Mouse (Mus musculus): ENCODE data around the gene Olfr108.

Gene Olfr108

DNA sequence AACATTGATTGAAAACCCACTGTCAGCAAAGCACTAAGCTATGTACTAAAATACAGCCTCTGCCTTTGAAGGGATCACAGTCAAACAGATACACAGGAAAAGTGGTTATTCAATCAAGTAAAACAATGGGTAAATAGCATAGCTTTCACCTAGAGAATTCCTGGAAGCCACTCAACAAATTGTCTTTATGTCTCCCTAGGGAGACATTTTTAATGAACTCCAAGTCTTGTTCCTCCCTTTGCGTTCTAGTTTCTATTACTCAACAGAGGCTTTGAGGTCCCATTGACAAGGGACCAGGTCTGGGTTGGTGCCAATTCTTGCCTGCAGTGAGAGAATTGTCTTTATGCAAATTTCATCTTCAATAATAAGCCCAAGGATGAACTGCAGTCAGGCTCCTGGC, at the start of gene Olfr108:
Gene Olfr108, plus strand, starts transcription at position 301 of the 400 bp plus-strand sequence.
- no peak for DNase-seq (ENCODE audit: low spot score)

DNA sequence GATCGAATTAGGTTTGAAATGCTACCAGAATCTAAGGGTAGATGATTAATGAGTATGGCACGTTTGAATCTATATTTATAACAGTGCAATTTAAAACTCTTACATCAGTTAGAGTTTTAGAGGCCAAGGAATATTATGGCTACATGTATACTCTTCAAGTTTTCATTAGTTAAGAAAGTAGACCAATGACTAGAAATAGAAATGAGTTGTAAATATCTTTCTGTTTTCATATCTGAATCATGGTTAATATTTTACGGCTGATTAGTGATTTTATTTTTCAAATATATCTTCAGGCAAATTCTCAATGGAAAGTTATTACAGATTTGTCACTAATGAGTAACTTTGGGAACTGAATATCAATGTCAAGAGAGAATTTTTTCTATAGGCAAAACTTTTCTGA, 46.4 kb upstream of the Olfr108 start, which contains the start of gene Olfr107:
Gene Olfr107, plus strand, starts transcription at position 301 of the 400 bp plus-strand sequence.
- DNase-seq (ENCODE audit: low spot score), result no peak

DNA sequence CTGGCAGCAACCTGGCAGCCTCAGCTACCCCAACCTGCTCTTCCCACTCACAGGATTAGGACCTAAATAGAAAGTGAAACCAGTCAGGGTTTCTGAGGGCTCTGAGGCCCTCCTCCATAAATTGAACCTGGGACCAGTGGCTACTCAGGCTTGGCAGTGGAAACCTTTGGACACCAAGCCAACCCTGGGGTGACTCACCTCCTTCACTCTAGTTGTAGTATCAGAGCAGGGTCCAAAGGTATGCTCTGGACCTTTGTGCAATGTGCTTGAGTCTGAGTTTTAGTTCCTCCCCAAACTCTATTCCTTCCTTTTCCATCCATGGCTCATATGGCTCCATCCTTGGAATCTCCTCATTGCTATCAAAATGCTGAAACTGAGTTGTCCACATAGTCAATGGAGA, 31.9 kb upstream of the Olfr108 start:
- DNase-seq (ENCODE audit: low spot score), result no peak

DNA sequence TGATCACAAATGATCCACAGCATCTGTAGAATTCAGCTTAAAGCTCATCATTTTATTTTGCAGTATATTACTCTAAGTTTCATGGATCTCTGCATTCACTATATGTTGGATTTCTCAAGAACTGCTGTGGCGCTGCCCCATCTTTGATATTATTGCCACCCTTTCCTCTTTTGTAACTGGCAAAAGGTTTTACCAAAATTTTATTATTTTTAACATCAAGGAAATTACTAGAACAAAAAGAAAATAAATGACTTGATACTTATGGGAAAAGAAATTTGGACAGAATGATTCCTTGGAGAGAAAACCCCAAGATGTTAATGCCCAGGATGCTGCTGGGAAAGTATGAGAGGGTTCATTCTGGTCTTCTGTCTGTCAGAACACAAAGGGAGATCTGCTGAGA, 13.3 kb downstream of the Olfr108 start, which contains the start of gene Olfr109:
Gene Olfr109, plus strand, starts transcription at position 301 of the 400 bp plus-strand sequence.
- no peak for DNase-seq (ENCODE audit: low spot score)

DNA sequence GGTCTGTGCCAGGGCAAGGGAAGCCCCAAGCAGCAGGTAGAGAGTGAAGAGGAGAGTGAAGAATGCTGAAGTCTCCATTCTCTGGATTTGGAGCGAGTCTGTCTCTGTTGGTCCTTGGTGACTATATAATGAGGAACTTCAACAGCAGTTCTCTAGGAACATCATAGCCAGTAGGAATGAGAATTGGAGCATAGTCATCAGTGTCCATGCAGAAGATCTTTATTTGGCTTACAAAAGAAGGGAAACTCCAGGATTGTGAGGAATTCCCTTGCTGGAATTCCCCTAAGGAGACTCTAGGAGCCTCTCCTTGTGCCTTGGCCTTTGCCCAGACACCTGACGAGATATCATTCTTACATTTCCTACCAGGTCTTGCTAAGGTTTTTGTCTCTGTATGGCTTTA, 38.2 kb downstream of the Olfr108 start, which contains the start of gene H2-M2:
Gene H2-M2, minus strand, starts transcription at position 101 of the 400 bp plus-strand sequence.
- DNase-seq (ENCODE audit: low spot score), result no peak

DNA sequence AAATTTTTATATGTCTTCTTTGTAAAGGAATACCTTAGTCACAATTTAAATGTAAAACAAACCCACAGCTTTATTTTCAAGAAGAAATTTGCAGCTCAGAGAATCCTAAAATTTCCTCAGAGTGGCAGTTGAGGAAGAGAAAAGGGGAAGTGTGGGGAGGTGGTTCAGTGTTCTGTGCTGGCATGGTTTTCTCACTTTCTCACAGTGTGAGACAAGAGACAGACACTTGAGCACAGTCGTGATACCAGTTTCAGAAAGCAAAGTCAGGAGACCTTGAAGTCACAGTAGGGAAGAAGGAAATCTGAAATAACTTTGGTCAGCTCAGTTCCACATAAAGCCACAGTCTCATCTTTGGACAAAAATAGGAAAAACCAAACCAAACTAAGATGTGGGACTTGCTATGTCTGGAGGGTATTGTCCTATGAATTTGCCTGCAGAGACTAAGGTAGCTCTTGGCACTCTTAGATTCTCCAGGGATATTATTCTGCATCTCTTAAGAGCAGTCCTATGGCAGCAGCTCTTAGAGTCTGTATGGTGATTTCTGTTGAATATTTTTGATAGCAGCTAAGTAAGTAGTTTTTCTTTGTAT, 46.7 kb downstream of the Olfr108 start, which contains the start of gene Olfr110:
Gene Olfr110, plus strand, starts transcription at position 539 of the 589 bp plus-strand sequence.
- no peak for DNase-seq (ENCODE audit: low spot score)

All from c-Kit-positive CD71-positive TER-119-positive erythroid progenitor cells, embryonic 14.5 days (primary cell).